Mouse (Mus musculus) thymus, postnatal 10 days (tissue): Measurements from ENCODE around the gene Gm20696.

Source experiments
- DNase-seq, 2 experiments: peaks; one replicate each; pipeline ENCODE4 v3.0.0; 2021; ENCODE audit warnings: low spot score in 2 of 2

Gene Gm20696

DNA sequence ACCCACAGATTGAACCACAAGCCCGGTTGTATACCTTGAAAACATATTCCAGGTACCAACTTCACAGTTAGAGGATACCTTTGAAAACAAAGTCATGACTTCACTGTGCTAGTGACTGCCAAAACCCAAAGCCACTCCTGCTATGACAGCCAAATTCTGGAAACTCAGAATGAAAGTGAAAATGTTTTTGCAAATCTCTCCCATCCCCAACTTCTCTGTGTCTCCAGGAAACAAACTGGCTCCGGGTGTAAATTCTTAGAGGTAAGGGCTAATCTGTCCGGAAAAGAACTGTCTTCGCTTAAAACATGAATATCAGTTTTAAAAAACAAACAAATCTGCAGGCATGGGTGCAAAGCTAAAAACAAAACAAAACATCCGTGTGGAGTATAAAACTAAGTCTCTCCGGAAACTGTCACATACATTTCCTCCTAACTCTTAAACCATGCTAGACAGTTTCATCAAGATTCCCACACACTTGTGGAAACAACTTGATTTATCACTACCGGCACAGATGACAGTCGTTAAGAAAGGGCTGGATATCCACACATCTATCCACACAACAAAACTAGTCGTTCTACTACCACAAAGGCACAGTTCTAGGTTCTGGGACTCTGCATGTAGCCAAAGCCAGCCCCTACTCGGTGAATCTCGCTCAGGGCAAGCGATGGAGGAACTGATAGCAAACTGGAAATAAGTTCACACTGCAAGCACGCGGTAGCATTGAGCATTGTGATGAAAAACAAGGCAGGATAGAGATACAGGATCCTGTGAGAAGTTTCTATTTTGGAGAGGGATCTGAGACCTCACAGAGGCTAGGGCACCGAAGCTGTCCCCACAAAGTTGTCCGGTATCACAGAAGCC lies 910 bp downstream of the Gm20696 start:
- no peak for DNase-seq

DNA sequence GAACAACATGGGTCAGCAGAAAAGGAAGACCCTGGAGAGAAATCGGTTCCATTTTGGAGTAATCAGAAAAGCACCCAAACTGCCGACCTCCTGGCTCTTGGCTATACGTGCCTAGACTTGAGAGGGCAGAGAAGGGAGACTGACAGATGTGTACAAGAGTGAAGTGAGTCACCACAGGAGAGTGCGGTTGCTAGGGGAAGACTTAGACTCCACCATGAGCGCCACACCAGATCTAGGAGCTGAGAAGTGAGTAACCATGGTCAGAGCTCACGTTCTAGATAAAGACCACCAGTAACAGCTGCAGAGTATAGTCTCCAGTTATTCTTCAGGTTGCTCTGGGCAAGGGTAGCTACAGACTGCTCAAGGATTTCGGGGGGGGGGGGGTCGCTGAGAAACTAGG lies 3.4 kb downstream of the Gm20696 start:
- no peak for DNase-seq

DNA sequence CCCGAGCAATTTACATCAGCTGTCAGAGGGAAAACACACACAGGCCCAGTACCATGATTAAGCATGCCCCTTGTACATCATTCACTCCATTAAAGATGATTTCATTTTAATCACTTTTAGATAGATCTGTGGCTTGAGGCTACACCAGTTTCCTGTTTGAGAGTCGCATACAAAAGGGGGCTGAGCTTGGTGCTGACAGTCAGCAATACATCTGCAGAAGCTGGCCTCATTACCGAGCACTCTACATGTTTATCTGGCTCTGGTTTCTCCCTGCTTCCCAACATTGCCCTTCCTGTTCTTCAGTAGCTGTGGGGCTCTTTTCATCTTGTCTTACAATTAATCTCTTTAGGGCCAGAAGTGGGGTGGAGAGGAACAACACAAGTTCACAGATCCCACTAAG lies 6.2 kb downstream of the Gm20696 start:
- peak in 1 of 2 experiments; percentile 58 for DNase-seq

DNA sequence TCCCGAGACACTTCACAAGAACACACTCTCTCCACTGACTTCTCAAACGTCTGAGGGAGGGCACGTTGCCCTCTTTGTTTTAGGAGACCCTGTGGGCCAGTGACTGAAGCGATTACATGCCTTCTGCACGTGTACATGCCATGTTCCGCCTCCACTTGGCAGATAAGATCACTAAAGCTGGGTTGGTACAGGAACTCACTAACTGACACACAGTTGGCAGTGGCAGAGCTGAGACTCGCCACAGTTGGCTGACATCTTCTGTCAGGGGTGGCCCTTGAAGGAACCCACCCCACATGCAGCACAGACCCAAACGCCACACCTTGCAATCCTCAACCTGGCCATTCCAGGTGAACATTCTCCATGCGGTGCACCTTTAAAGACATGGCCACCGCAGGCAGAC lies 8.0 kb downstream of the Gm20696 start:
- peak; percentile 65 to 70 for DNase-seq

DNA sequence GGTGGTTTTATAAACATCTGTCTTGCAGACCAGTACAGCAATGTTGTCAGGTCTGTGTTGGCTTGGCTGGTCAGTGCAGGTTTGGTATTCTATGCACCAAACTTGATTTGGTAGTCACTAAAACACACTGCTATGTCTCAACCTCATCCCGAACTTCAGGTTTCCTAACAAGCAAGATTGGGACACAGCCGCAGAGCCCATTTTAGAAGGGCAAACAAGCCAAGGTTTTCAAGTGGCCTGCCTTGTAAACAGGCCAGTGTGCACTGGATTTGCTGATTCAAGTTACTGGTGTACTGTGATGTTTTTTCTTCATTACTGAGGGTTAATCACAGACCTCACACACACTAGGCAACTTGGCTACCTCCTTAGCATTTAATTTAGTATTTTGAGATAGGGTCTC lies 10.5 kb downstream of the Gm20696 start:
- DNase-seq: no peak

DNA sequence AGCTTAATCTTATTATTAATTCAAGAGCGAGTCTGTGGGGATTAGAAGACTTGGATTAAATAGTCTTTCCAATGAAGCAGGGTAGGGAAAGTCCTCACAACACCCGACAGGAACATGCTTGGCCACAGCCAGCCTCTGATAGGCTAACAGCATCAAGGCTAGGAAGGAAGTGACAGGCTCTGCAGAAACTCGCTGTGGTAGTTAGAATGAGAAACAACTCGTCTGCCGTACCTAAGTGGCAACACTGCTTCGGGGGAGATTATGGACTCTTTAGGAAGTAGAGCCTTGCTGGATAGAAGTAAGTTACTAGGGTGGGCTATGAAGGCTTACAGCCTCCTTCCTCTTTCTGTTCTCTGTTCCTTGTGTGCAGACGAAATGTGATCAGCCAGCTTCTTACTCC lies 11.1 kb downstream of the Gm20696 start:
- DNase-seq: peak; percentile 61 to 66

DNA sequence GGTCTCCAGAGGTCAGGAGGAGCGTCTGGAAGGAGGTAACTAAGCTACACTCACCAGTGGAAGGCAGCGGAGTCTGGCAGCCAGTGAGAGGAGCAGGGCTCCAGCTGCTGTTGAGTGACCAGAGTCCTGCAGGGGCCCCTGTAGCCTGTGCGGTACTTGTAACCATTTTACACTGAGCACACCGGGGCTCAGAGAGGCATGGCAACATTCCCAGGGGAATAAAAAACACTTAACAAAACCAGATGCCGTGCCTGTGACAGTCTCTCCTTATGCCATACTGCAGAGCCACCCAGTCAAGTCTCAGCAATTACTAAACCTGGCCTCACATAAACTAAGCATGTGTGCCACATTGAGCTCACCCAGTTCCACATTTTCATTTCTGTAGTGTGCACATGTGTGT lies 12.3 kb downstream of the Gm20696 start:
- no peak for DNase-seq

DNA sequence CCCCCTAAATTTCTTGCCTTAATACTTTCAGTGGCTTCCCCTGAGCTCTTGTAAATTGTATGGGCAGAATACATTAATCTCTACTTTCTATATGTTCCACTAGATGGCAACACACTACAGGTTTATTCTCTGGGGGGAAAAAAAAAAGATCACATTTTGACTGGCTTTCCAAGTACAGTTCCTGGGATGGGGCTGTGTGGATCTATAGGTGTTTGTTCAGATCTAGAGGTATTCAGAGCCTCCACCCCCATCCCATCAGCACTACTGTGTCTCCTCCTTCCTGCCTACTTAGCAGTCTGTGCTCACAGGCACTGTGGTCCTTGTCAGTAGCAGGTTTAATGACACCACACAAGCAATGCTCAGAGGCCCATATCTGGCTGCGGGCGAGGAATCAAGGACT lies 14.3 kb downstream of the Gm20696 start:
- no peak for DNase-seq

DNA sequence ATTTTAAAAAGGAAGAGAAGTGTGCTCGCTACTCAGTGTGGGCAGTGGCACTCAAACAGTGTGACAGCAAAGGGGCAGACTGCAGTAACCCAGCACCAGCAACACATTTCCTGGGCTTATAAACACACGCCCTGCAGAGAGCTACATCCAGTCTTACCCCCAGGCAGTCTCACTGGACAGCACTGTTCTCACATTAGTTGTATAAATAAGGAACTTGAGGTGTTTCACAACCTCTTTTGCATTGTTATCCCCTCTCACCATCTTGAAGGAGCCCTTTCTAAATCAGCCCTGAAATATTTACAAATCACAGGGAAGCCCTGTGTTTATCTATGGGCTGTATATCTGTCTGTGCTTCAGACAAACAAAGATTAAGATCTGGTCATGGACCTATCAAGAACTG lies 17.3 kb downstream of the Gm20696 start:
- DNase-seq: no peak

DNA sequence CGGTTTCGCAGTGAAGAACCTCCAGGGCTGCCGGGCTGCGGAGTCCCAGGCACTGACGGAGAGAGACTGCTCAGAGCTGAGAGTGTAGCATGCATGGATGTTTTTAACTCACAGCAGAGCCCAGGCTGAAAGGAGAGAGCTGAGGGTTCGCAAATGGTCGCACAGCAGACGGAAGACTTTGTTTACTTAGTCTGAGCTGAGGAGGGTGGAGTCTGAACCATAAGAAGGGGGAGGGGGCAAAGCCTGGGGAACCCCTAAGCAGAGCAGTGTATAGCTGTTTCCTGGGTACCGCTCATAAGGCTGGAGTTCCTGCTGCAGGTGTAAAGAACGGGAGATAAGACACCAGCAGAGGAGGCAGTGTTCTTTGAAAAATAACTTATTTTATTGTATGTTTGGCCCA lies 20.3 kb downstream of the Gm20696 start:
- peak; percentile 61 to 66 for DNase-seq

DNA sequence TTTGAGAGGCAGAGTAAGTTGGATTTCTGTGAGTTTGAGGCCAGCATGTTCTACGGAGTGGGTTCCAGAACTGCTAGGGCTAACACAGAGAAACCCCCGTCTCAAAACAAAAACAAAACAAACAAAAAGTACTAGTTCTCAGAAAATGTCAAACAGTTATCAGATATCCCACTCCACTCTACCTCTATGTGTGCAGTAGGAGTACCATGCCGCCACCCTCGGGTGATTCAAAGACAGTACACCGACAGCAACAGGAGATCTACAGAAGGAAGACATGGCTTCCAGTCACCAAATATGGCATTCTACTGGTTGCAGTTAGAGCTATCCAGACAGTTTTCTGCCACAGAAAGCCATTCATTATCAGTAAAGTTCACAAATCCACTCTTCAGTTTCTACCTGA lies 21.7 kb downstream of the Gm20696 start:
- DNase-seq: peak in 1 of 2 experiments; percentile 46

DNA sequence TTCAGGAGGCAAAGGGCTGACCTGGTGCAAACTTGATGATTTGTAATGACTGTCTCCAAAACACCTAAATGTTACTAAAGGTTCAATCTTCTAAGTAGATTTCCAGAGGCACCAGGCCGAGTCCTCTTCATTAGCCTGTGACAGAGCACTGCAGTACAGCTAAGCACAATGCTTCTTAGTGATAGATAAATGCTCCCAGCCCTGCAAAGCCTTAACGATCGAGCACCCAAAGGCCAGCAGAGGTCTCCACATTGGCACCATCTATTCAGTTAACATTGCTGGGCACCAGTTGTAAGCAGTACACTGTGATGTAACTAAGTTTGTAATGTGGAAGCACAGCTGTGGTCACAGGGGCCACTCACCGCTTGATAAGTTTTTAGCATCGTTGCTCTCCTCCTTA lies 22.2 kb downstream of the Gm20696 start:
- DNase-seq: no peak

DNA sequence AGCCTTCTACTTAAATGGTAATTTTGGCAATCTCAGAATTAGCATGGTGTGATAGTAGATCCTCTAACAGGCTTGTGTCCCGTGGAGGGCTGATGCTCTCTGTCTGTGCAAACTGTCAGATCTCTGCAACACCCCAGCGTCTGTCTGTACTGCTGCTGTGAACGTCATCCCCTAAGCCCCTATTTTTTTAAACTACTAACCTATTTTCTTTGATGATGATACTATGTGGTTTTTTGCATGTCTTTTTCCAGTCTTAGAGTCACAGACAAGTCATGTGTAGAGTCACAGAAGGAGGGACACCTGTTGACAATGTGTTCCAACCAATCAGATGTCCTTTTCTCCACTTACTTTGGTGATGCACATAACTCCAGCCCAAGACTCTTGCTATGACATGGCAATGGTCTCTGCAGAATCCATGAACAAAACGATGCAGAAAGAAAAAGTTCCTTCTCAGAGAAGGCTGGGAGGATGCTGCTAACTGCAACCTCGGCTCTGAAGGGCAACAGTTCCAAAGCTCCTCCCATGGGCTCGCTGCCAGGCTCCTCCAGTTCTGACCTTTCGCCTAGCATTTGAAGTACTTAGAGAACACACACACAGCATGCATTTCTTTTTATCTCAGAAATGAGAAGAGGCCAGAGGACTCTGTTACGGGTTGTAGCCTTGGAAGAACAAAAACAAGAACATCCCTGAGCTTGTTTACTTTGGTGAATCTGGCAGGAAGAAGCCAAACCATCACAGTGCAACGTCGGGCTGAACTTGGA lies 23.0 kb downstream of the Gm20696 start:
- peak; percentile 60 to 64 for DNase-seq

DNA sequence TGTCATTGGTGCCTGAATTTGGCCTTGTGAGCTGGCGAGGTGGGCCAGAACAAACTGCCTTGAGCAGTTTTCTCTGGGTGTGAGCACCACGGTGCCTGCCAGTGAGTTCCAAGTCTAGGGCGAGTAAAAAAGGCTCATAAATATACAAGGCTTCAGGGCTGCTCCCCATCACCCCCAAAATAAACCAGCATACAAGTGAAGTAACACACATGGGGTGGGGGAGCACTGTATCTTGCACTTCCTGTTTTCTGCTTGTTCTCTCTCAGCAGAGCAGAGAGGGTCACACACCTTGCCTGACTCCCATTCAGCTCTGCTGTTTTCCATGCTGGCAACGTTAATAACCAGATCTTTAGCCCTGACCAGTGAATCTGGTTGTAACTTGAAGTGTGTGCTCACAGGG lies 29.1 kb downstream of the Gm20696 start:
- DNase-seq: peak in 1 of 2 experiments; percentile 62

DNA sequence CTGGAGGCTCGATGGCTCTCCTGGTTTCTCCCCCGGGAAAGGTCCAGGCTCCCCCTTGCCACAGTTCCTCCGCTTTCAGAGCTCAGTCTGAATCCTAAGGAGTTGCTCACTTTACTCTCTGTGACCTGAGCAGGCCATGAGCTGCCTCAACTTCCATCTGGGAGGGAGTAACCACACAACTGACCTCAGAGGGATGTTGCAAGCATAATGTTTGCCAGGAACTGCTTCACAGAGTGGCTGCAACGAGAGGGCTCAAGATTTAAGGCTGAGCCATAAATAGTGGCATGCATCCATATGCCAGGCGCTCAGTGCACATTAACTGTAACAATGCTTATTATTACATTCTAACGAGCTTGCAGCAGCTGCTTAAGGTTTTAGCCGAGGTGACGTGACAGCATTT lies 29.8 kb downstream of the Gm20696 start:
- no peak for DNase-seq

DNA sequence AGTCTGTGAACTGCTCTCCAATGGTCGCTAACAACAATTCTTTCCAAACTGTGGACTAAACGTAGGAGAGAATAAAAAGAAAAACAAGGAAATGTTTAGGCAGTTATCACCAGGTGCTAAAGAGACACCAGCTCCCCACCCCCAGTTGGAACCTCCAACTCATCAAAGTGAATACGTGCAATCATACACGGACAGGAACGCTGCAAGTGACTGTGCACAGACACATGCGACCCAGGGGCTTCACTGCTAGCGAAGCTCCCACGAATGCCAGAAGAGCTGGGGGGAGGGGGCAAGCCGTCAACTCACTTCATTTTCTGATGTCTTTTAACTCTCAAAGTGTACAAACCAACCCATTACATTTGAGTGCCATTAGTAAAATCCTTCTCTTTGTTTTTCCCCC lies 30.5 kb downstream of the Gm20696 start:
- DNase-seq: peak in 1 of 2 experiments; percentile 48

DNA sequence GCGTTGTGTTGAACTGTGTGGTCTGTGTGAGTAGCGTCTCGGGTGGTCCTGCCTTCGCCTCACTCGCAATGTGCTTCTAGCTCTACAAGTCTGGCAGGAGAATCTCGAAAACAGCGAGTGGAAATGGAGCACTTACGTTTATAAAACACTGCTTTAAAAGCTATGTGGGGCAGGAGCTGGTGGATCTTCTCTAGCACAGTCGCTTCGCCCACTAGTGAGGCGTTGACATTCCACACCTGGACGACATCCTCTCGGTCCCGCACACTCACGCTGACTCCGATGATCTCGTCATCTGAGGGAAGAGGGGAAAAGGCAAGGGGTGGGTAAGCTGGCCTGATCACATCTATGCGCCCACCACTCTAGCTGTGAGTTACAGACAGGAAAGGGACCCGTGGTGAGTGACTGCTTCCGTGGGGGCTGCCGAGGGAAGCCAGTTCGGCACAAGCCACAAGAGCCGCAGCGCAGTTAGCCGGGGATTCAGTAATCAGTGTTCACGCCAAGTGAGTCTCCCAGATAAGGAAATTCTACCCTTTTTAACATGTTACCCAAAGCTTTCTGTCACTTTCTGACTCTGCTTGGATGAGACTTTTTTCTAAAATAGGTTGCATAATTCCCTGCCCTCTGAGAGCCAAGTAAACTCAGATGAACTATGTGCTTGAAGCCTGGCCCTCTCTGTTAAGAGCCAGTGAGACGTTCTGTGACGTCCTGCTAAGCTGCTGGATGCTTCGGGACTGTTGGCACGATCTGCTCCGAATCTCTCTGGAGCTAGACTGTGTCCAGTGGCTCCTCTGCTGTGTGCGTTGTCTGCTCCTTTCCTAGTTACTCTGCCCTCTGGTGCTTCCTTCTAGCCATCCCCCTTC lies 34.2 kb downstream of the Gm20696 start:
- no peak for DNase-seq

DNA sequence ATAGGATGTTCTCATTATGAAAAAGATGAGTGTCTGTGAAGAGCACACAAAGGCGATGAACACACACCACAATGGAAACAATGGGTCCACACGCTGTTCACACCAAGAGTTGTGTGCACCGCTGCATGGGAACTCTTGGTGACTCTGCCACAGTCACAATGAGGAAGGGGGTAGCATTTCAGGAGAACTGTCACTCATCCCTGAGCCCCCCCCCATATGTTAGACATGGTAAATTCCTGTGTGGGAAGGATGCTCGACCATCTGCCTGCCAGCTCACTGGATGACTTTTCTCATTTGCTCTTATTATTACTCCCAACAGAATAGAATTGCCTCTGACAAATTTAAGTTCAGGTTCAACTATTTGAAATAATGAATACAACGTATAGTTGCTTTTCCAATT lies 35.0 kb downstream of the Gm20696 start:
- no peak for DNase-seq

DNA sequence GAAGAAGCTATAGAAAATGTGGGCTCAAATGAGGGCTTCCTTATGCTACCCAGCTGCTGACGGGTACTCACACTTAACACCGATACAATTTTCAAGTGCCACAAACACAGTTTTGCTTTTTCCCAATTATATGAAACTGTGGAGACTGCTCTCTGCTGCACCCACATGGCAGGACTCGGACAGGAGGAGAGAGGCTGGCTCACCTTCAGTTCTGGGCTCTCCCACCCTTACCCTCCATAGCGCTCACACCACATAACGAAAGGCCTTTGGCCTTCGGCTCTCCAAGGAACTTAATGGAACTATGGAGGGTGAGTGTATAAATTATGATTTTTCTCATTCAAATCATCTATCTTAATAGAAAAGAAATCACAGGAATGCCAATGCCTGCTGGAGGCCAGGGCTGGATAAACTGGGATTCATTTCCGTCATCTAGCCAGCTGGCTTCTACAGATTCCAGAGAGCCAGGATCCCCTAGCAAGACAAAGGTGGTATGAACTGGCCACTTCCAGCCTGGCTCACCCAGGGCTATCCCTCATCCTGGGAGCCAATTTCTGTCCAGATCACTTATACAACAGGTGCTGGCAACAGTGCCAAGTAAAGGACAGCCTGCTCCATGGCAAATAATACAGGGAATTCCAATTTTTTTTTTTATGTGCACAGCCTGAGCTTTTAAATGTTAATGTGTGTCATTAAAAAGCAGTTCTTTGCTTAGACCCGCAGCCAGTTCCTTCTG lies 36.7 kb downstream of the Gm20696 start:
- DNase-seq: no peak

DNA sequence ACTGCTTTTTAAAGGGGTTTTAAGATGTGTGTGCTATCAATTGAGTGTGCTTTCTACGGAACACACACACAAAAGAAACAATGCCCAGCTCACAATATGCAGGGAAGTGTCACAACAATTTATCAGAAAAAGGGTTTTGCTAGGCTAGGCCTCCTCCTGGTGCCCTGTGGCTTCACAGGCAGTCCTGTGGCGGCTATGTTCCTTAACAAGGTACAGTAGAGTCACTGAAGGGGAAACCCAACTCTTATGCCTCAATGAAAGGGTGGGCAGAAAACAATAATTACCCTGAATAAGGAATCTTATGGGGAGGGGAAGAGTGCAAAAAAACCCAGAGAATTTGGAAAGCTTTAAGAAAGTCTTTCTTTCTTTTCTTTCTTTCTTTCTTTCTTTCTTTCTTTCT lies 40.2 kb downstream of the Gm20696 start:
- no peak for DNase-seq

DNA sequence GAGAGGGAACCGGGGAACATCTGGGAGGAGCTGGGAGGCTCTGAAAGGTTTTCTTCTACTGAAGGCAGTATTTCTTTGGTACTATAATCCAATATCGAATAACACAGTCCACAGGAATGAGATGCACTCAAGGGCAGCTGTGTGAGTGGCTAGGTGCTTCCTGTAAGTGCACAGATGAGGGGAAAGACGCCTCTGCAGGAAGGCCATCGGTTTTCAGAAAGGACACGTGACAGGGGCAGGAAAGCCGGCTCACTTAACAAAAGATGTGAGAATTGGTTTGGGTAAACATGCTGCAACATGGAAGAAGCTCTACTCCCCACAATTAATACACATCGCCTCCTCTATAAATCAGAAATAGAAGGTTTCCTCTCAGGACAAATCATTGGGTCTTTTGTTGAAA lies 40.8 kb downstream of the Gm20696 start:
- peak in 1 of 2 experiments; percentile 39 for DNase-seq
